Mouse (Mus musculus) B cell, adult 2 months (primary cell): Measurements from ENCODE around the gene Gm39115.

Experiments
- DNase-seq, 2 experiments: peaks; one replicate each; pipeline ENCODE4 v3.0.0; 2022

Gm39115 gene

GRCm38 (mm10) chr7:142095183-142095931, 40.5 kb downstream of the Gm39115 start, which contains the start of gene Dusp8:
Dusp8 (minus strand) TSS chr7:142095843.
- peak; percentile 92 for DNase-seq

- DNase-seq = peak in 1 of 2 experiments; percentile 53
Observed at GRCm38 (mm10) chr7:142094301-142095143, 41.3 kb downstream of the Gm39115 start.

- DNase-seq = no peak
Observed at GRCm38 (mm10) chr7:142093696-142094240, 42.1 kb downstream of the Gm39115 start.

- no peak for DNase-seq
Observed at GRCm38 (mm10) chr7:142092991-142093390, 42.8 kb downstream of the Gm39115 start.

GRCm38 (mm10) chr7:142091848-142092247, 44.0 kb downstream of the Gm39115 start:
- DNase-seq = no peak

GRCm38 (mm10) chr7:142089648-142090447, 46.0 kb downstream of the Gm39115 start:
- DNase-seq = no peak

DNA sequence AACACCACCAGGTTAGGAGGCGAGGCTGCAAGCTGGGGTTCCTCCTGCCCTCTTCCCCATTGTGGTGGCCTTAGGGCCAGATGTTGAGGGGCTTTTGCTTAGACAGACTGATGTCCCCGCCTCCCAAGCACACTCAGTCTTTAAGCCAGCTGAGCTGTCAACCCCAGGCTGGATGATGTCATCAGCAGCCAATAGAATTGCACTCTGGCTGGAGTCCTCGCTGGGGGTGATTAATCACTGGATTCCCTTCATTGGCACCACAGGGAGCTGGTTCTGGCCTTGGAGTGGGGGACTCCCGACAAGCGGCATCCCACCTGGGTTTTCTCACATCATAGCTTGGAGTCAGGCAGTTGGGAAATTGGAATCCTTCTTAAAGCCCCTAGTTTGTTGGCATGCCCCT, 46.9 kb downstream of the Gm39115 start:
- no peak for DNase-seq

DNA sequence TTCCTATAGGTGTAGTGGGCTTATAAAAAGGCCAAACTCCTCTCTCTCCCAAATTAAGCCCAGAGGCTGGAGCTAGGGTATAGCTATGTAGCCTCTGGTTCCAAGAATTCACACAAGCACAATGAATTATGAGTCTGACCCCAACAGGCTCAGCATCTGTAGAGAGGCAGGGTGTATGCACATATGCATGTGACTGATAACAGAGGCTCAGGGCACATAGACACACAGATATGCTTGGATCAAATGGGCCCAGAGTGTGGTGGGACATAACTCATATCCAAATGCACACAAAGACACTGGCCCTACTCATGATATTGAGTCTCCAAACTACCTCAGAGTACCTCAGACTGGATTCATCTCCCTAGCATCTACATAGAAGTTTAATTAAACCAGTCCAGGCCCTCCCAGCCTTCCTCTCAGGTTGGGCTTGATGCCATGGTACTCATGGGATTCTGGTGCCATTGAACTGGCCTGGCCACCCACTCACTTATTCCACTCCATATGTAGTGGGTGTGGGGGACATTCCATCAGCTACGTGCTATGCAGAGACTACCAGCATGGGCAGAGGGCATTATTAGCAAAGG, 48.7 kb downstream of the Gm39115 start:
- no peak for DNase-seq

- no peak for DNase-seq
Observed at GRCm38 (mm10) chr7:142086159-142086905, 49.5 kb downstream of the Gm39115 start.
